Mouse (Mus musculus) layer of hippocampus, adult 9-10 months (tissue): Measurements from ENCODE around the gene Opa3.
"Not testable (repeated sequence)": the region's sequence is repeated elsewhere in the genome, so short reads cannot be mapped to it uniquely, and the experiment has no call there.

ENCODE experiments used
- DNase-seq: peaks from one replicate; pipeline ENCODE4 v3.0.0; 2022; ENCODE audit warnings: low spot score

Opa3 gene

DNA sequence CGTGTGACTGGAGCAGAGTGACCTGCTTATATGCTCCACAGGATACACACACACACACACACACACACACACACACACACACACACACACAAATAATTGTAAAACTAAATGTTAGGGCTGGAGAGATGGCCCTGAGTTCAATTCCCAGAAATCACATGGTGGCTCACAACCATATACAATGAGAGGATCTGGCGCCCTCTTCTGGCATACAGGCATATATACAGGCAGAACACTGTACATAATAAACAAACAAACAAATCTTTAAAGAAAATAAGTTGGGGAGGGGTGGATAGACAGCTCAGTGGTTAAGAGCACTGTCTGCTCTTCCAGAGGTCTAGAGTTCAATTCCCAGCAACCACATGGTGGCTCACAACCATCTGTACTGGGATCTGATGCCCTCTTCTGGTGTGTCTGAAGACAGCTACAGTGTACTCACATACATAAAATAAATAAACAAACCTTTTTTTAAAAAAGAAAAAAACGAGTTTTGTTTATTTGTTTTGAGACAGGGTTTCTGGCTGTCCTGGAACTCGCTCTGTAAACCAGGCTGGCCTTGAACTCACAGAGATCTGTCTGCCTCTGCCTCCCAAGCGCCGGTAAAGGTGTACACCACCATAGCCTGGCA lies 53.7 kb downstream of the Opa3 start:
- not testable (repeated sequence) for DNase-seq

DNA sequence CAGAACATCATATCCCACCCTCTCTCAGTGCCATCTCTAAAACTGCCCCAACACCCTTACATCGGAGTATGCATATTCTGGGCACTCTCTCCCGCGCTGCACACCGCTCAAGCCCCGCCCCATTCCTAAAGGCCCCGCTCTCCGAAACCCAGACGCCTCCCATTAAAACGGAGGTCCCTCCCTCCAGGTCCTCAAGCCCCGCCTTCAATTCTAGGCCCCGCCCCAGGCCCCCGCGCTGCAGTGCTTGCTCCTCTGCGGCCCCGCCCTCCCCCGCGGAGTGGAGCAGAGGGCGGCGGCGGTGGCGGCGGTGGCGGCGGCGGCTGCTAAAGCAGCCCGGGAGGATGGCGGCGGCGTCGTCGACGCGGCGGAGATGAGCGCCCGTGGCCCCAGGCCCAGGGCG lies 54.3 kb downstream of the Opa3 start, which contains the start of gene Rtn2:
Gene Rtn2, plus strand, starts transcription at position 240 of the 400 bp plus-strand sequence.
- DNase-seq, result no peak

DNA sequence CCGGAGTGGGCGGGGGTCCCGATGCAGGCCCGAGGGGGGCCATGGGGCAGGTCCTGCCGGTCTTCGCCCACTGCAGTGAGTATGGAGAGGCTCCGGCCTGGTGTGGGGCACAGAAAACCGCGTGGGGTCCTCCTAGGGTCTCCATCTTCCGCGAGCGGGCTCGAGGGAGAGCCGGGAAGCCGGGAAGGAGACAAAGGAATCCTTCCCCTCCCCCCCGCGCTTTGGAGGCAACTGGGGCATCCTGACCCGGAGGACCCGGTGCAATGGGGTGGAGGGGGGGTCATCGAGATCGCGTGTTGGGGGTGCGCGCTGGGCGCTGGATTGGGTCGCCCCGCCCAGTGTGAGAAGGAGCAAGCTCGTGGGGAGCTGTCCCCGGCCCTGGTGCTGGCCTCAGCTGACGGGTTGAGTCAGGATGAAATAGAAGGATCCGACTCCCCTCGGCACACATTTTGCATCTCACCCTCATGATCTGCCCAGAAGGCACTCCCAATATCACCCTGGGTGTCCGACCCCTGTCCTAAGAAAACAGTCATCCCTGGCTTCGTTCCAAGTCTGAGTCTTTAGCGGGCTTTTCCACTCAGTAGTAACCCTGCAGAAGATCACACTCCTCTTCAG lies 54.8 kb downstream of the Opa3 start:
- DNase-seq, result no peak

DNA sequence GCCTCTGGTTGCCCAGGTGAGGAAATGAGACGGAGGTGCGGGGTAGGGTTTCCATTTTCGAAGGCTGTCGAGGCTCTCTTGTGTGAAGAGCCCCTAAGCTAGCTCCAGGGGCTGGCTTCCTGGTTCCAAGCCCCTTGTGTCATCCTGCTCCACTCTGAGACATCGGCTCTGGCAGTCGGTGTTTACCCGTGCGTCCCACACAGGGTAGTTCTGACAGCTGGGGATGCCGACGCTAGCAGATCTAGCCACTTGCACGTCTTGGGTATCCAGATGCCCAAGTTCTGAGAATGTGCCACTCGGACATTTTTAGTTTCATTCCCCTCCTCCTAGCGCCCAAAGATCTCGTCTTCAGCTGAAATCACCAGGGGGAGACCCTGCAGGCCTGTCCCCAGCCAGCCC lies 55.3 kb downstream of the Opa3 start:
- no peak for DNase-seq

DNA sequence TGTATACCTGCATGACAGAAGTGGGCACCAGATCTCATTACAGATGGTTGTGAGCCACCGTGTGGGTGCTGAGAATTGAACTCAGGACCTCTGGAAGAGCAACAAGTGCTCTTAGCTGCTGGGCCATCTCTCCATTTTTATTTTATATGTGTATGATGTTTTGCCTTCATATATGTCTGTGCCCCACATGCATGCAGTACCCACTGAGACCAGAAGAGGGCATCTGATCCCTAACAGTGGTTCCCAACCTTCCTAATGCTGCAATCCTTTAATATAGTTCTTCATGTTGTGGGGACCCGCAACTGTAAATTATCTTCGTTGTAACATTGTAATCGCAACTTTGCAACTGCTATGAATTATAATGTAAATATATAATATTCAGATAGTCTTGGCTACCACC lies 56.6 kb downstream of the Opa3 start:
- no peak for DNase-seq

DNA sequence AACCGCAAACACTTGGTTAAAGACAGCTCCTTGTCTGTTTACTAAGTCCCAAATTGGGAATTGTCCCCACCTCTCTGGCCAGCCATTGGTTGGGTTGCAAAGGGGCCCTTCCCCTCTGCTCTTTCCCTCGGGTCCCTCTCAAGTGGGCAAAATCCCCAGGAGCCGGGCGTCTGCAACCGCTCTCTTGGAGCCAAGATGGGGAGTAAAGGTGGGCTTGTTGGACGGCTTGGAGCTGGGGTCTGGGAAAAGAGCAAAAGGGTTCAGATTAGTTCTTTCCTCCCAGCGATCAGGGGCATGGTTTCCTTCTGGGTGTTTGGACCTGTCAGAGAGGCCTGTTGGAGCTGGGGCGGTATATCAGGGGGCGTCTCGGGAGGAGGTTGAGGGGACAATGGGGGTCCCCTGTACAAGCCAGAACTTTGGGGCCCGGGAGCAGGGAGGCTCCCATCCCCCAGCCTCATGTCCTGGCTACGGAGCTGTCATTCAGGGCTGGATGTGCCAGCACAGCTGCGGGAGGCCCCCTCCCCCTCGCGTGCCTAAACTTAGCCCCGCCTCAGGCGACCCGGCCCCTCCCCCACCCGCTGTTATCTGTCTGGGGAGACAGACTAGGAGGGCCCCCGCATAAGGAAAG lies 62.9 kb downstream of the Opa3 start:
- DNase-seq, result no peak

DNA sequence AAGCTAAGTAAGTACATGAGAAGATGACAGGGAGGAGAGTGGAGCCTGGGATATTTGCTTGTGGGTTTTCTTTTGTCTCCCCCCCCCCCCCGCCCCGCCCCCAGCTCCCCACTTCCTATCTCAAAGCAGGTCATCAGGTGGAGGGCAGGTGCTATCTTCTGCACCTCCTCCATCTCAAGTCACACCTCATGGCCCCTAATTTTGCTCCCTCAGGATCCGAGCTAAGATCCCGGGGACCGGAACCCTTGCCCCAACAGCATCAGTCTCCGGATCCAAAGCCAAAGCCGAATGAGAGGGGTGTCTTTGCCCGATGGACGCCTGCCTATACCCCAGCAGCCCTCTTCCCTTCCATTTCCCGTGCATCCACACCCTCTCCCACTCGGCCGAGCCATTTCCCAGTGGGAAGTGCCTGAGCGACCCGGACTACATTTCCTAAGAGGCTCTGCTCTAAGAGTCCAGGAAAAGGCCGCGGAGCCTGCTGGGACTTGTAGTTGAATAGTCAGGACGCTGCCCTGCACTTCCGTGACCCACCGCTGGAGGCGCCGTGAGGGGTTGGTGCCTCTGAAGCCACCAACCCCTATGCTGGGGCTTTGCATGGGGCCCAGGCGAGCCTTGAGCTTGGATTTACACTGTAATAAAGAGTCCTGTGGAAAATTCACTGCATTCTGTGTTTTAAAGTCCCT lies 67.5 kb downstream of the Opa3 start:
- peak; percentile 98 for DNase-seq

DNA sequence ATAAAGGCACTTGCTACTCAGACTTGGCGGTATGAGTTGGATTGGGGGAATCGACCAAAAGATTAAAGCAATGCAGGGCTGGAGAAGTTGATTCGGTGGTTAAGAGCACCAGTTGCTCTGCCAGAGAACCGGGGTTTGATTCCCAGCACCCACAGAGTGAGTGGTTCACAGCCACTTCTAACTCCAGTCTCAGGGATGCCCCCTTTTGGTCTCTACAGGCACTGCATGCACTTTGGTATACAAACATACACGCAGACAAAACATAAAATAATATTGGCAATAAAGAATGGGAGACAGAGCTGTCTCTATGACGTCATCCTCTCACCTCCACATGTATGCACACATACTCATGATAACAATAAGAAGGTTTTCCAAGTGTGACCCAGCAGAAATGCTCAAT lies 68.9 kb downstream of the Opa3 start:
- no peak for DNase-seq

DNA sequence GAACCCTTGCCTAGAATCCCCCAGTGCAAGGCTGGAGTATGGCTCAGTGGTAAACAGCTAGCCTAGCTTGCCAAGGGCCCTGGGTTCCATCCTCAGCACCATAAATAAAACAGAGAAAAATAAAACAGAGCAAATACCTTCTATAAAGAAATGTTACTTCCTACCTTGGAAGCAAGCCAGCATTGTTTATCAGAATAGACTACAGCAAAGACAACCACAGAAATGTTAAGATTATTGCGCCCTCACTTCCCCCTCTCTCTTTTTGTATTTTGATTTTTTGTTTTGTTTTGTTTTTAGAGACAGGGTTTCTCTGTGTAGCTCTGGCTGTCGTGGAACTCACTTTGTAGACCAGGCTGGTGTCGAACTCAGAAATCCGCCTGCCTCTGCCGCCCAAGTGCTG lies 69.7 kb downstream of the Opa3 start:
- no peak for DNase-seq

DNA sequence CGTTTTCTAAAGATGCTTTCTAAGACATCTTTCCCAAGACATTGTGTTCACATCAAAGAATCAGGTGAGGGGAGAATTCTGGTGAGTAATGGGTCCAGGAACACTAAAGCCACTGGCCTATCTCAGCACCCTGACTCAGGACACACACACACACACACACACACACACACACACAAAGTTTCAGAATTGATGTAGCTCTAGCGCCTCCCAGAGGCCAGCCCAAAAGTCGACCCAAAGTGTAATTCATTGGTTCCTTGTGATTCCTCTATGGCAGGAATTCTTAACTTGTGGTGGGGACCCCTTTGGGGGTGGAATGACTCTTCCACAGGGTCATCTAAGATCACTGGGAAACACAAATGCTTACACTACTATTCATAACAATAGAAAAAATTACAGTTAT lies 71.1 kb downstream of the Opa3 start:
- no peak for DNase-seq

DNA sequence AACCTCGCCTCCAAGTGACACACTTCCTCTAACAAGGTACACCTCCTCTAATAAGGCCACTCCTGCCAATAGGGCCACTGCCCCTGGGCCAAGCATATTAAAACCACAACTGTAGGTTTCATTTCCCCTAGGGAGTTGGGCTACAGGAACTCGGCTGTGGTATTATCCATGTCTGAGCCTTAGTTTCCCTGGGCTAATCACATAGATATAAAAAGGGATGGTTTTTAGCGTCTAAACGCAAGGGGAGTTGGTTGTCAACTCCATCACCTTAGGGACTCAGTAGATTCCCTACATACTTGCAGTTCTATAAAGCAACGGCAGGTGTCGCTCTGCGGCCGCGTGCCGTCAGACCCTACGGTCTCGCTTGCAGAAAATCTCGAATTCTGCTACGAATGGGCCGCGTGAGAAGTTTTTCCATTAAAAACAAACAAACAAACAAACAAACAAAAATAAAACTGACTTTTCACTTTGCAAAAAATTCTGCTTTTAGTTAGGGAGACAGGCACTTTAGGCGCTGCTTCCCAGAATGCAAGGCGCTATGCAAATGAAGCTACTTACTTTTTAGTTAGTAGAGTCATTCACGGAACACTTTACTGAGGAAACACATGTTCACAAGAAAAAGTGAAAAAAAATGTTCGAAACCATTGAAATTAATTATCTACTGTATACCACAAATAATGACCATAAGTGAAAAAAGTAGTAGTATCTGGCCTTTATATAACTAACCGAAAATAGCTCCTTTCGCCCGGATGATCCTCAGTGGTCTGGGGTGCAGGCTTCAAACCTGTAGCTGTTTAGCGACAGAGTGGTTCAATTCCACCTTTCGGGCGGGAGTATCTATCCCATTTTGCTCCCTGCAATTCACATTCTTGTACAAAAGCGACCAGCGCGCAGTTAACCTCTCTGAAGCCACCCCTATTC lies 72.6 kb downstream of the Opa3 start:
- no peak for DNase-seq

DNA sequence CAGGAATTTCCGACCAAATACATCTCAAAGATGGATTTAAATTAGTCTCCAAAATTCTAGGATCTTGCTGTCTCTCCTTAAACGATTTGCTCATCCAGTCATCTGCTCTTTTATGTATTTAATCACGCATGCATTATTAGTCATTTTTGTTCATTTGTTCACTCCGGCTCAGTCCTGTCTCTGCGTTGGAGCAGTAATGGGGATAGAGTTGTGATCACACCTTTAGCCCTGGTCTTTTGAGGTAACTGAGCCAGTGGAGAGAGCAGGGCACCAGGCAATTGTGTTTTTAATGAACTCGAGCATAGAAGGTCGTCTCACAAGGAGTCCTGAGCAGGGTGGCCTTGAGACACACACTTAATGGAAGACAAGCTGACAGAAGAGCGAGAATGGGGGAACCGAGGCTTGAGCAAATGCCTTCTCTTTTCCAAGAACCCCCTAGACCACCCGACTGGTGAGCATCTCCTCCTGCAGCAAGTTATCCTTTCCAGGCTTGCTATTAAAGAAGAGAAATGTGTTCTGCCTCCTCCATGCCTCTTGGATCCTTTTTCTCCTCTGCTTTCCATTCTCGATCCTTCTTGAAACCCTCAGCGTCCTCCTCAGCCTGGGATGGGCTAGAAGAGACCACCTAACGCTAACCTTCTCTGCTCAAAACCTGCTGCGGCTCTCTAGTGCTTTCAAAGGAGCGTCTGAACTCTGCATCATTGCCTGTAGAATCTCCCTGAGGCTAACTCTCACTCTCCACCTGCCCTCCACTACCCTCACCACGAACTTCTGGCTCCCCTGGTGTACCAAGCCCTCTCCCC lies 73.5 kb downstream of the Opa3 start:
- DNase-seq, result no peak

DNA sequence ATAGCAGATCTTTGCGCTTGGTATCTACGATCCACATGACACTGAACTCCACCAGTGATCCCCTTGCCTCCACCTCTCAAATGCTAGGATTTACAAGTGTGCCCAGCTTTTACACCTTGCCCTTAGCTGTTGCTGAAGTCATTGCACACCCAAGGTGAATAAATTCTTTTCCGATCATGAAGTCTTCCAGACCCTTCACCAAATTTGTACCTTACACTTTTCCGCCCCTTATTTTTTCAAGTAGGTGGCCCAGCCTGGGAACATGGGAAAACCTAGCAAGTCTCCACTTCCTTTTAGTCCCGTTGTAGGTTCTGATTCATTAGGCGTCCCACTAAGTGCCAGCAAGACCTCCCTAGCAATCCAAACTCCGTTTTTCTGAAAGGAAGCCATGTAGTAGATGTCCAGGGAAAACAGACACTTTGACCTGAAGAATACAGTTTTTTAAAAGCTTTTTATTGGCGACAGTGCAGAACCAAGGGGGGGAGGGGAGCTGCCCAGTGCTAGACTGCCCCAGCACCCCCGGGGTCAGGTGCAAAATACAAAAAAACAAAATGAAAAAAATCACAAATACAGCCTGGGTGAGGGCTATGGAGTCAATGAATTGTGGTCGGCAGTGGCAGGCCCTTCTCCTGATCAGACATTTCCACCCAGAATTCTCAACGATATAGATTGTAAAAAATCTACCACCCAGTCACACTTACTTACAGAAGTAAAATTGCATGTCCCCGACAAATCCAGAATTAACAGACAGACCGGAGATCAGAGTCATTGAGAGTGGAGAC lies 74.3 kb downstream of the Opa3 start:
- DNase-seq, result no peak

DNA sequence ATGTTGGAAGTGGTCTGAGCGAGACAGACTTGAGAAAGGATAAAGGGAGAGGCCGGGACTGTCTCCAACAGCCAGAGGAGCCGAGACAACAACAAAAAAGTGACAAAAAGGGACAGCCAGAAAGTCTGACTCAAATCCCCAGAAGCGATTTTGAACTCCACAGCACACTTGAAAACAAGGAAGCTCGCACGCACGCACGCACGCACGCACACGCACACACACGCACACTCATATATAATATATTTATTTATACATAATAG lies 74.8 kb downstream of the Opa3 start:
- DNase-seq, result no peak

DNA sequence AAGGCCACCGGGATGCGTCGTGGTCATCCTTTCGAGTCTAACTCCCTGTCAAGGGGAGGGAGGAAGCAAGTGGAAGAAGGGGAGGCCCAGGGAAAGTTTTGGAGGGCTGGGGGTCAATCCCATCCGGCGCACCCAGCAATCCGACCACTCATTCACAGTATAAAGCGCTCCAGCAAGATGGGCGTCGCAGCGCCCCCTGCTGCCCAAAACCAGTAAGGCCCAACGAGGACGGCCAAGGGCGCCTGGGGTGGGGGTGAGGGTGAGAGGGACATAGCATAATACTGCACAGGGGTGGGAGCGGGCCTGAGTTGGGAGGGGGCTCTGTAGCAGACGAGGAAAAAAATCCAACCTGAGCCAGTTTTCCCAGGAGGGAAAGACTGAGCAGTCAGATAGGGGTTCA lies 75.6 kb downstream of the Opa3 start:
- DNase-seq, result no peak

DNA sequence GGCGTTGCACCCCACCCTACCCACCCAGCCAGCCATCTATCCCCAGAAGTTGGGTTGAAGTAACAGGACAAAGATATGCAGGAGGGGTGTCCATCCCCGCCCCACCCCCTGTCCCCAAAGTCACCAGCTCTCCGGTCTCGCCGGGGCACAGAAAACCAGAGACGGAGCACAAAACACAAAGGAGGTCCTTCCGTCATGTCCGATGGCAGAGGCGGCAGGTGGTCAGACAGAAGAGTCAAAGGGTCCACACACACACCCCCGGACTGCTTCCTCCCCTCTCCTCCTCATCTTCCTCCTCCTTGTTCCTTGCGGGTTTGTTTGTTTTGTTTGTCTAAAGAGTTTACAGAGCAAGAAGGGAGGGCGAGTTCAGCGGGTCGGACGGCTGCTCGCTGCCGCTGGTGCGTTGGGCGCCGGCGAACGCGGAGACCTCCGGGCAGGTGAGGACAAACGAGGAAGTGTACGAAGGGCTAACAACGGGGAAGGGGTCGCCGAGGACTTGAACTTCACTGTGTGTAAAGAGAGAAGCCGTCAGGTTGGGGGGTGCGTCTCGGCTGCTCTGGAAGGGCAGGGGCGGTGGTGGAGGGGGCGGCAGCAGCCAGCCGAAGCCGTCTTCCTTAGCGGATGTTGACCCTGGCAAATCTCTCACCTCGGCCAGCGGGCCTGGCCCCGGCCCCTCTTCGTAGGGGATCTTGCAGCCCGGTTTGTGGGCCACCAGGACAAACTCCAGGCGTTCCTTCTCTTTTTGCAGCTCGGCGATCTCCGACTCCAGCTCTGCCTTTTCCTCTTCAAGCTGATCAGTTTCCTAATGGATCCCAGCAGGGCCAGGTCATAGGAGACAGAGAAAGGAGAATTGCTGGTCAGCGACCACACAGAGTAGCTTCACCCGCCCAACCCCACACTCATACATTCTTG lies 76.6 kb downstream of the Opa3 start:
- no peak for DNase-seq

DNA sequence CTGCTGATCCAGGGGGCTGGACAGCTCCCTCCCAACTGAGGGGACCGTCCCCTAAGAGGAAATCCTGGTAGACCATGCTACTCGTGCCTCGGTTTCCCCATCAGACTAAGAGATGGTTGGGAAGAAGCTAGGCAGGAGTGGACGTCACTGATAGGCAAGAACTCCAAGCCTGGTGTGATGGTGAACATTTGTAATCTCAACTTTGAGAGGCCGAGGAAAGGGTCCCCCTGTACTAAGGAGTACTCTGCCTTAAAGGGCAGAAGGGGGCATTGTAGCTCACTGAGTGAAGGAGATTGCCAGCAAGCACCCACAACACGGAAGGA lies 77.2 kb downstream of the Opa3 start:
- DNase-seq, result no peak
